Comparison of ENCODE assay signal across 8 mouse cellular contexts in the genomic region with DNA sequence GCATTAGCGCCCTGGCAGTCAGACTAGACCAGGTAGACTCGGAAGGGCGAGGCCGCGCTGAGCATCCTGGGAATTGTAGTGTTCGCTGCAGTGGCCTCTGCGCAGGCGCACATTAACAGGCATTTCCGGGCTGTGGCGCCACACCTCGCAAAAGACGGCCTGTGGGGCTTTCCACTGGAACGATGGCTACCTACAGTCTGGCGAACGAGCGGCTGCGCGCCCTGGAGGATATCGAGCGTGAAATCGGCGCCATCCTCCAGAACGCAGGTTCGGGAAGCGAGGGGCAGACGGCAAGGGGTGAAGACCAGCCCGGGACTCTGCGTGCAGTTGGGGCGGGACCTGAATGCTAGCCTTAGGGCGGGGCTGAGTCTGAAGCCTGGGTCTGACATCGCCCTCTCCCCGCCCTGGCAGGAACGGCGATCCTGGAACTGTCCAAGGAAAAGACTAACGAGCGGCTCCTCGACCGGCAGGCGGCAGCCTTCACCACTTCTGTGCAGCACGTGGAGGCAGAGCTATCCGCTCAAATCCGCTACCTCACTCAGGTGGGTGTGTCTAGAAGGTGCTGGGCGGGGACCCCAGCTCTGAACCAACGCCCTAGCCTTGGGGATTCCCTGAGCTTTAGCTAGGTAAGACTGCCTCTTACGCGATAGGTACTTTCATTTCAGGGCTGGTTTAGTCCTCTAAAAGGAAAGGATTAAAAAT. TPM values are rescaled to one million over a fixed set of nuclear protein-coding genes. Genes with fewer than 3 reads are reported as not detected.
DNase-seq lines count a peak whose midpoint lies in the region; ATAC-seq lines count a peak whose summit lies in the region.

Gene Med11, plus strand, starts transcription at position 123 of the 702 bp plus-strand sequence.

- ATAC-seq in inflammation-experienced regulatory T-cells, adult 6 months: peak; percentile 96
- ATAC-seq in megakaryocyte-erythroid progenitor cell, adult 5-6 weeks (replicated peaks; ENCODE audit: low FRiP score, low TSS enrichment, poor library complexity, severe bottlenecking): peak; percentile 97

- peak; percentile 97 to 99 for DNase-seq in adrenal gland, adult (ENCODE audit: inconsistent age in 2 of 2, low spot score in 1 of 2)
- DNase-seq in embryo, embryonic 10.5 days (ENCODE audit: low spot score): peak; percentile 97
- DNase-seq in gastrocnemius, postnatal 14 days: peak; percentile 97
- DNase-seq in left cerebral cortex, postnatal 10 days (ENCODE audit: extremely low spot score in 1 of 2, low spot score in 2 of 2): peak; percentile 92 to 98
- peak; percentile 92 for DNase-seq in right cerebral cortex, postnatal 25 days
- peak; percentile 96 for DNase-seq in urinary bladder, postnatal 4 days (ENCODE audit: low spot score in 2 of 2)

- intact Hi-C loops in gastrocnemius, postnatal 14 days (cut with DNase I; ENCODE audit: low total_unique reads): loop anchor here (10.0 kb wide), 1 partner anchor 153 kb away; no protein-coding TSS in a partner anchor
- intact Hi-C loops in left cerebral cortex, postnatal 10 days (cut with DNase I): loop anchor here (2.0 kb wide), 1 partner anchor 51 kb away; no protein-coding TSS in a partner anchor

RNA-seq across cellular contexts. Expression of gene Med11, which starts in this region (rescaled TPM):
- 1 to 10 TPM; 6.2 to 6.5 TPM for total RNA-seq in gastrocnemius, postnatal 14 days (2021)
- 10 to 100 TPM; 76.7 to 81.3 (median 80.3) TPM for polyA plus RNA-seq in inflammation-experienced regulatory T-cells, adult 6 months (2017; shearing (Covaris generic))
- total RNA-seq in left cerebral cortex, postnatal 10 days (2021): 10 to 100 TPM; 20.7 to 23.1 TPM
- 25.5 and 34.8 TPM in 2 replicates for total RNA-seq in megakaryocyte-erythroid progenitor cell, adult 5-6 weeks (2014; fragmentation: Nextera tagmentation)
- total RNA-seq in megakaryocyte-erythroid progenitor cell, adult 5-6 weeks (2017): 38.6 and 46.5 TPM in 2 replicates

Comparison
In these comparisons a context has a peak if more than half of its experiments do, and no peak if none do; other contexts are left out.
1. Peak in every context shown above with its lines: DNase-seq and ATAC-seq.